Mouse (Mus musculus): ENCODE measurements around the gene Cobll1. TPM values are rescaled to one million over a fixed set of nuclear protein-coding genes. Genes with fewer than 3 reads are reported as not detected.

Gene Cobll1
- total RNA-seq, 1 experiment from 2014 or later = 15.9 TPM

GRCm38 (mm10) chr2:65120112-65120511 is 119.1 kb downstream of the Cobll1 start:
- no peak for ATAC-seq (ENCODE audit: extremely low read depth, insufficient number of reproducible peaks, low FRiP score, poor library complexity, severe bottlenecking)

DNA sequence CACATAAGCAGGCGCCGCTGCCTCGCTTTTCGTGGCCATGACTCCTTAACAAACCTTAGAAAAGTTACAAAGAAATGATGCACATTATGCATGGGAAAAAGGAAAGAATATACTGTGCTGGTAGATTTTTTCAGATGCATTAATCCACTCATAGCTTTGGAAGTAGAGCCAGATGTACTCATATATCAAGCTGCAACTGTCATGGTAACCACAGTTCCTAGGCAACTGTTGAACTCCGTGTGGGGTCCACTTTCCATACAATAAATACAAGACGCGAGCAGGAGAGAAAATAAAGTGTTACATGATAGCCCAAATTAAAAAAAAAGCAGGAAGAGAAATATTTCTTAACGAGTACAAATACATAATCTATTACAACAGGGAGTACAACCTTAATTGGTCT is 119.5 kb downstream of the Cobll1 start:
- ATAC-seq (ENCODE audit: extremely low read depth, insufficient number of reproducible peaks, low FRiP score, poor library complexity, severe bottlenecking) = no peak

DNA sequence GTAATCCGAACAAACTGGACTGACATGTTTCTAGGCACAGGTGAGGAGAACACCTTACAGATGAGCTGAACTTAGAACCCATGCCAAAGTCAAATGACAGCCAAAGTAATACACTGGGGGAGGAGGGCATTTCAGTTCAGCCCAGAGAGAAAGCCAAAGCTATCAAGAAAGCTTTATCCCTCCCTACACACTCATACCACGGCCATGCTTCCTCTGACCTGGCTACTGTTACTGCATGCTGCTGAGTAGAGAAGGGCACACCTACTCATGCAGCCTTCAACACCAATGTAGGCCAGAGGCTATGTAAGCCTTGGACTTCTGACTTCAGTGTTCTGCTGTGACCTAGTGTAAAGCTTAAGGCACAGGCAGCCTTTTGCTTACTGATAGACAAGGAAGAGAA is 120.1 kb downstream of the Cobll1 start:
- ATAC-seq (ENCODE audit: extremely low read depth, insufficient number of reproducible peaks, low FRiP score, poor library complexity, severe bottlenecking) = no peak

GRCm38 (mm10) chr2:65117859-65118258 is 121.3 kb downstream of the Cobll1 start:
- no peak for ATAC-seq (ENCODE audit: extremely low read depth, insufficient number of reproducible peaks, low FRiP score, poor library complexity, severe bottlenecking)

- ATAC-seq (ENCODE audit: extremely low read depth, insufficient number of reproducible peaks, low FRiP score, poor library complexity, severe bottlenecking) = no peak
Observed at GRCm38 (mm10) chr2:65116428-65117125, 122.6 kb downstream of the Cobll1 start.

DNA sequence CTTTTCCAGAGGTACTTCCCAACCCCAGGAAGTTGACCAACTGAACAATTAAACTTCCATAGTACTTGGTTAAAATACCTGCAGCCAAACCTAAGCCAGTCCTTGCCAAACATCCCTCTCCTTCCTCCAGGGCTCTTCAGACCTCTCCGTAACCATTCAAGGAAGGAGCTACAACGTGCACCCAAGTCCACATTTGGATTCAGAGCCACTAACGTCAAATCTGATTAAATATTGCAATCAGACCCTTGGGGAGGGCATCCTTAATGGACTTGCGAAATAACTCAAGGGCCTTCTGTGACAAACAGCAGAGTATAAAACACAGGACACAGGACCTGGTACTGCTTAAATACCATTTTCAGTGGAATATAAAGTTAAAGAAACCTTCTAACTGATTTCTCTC is 126.0 kb downstream of the Cobll1 start:
- ATAC-seq (ENCODE audit: extremely low read depth, insufficient number of reproducible peaks, low FRiP score, poor library complexity, severe bottlenecking) = no peak

- no peak for ATAC-seq (ENCODE audit: extremely low read depth, insufficient number of reproducible peaks, low FRiP score, poor library complexity, severe bottlenecking)
Observed at GRCm38 (mm10) chr2:65104569-65104968, 134.6 kb downstream of the Cobll1 start.

DNA sequence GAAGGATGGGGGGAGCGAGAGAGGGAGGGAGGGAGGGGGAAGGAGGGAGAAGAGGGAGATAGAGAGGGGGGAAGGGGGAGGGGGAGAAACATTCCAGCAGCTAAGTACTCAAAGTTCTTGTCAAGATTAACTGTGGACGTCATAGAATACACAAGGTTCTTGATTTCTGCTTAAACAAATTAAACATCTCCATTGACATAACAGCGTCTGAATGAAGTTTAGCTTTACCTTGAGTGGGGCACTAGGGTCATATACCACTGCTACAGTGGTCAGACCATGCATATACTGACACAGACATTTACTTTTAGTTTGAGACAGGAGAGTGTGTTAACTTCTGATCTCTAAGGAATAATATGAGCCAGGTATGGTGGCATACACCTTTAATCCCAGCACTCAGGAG is 135.4 kb downstream of the Cobll1 start:
- ATAC-seq (ENCODE audit: extremely low read depth, insufficient number of reproducible peaks, low FRiP score, poor library complexity, severe bottlenecking) = no peak

DNA sequence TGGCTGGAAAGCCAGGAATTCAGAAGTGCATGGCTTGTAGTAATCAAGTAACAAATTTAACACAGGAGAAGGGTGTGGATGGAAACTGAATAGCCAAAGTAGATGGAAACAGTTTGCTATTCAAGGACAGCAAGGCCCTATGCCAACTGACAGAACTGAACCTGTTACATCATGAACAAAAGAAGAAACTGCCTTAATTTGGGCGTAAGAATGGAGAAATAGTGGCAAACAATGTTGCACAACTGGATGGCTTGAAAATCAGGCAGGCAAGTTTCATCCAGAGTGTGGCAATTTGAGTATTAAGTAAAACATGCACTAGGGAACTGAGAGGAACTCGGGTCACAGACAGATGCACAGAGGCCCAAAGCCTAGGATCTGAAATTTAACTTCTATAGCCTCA is 137.8 kb downstream of the Cobll1 start:
- no peak for ATAC-seq (ENCODE audit: extremely low read depth, insufficient number of reproducible peaks, low FRiP score, poor library complexity, severe bottlenecking)

- ATAC-seq (ENCODE audit: extremely low read depth, insufficient number of reproducible peaks, low FRiP score, poor library complexity, severe bottlenecking) = no peak
Observed at GRCm38 (mm10) chr2:65100001-65100400, 139.2 kb downstream of the Cobll1 start.

DNA sequence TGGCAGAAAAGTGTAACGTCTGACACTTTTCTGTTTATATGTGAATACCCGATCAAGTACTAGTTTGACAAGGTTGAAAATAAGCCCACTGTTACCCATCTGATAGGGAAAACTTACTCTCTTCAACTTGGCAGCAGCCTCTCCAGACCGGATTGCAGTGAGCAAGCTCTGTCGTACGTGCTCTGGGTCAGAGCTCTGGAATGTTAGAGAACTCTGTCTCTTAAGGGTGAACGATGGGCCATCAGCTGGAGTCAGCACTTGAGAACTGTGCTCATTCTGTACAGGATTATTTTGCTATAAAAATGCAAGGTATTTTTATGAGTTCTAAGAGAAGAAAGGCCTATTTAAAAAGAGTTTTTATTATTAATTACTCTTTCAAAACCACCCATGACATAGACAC is 143.6 kb downstream of the Cobll1 start:
- no peak for ATAC-seq (ENCODE audit: extremely low read depth, insufficient number of reproducible peaks, low FRiP score, poor library complexity, severe bottlenecking)

GRCm38 (mm10) chr2:65093990-65094389 is 145.2 kb downstream of the Cobll1 start:
- ATAC-seq (ENCODE audit: extremely low read depth, insufficient number of reproducible peaks, low FRiP score, poor library complexity, severe bottlenecking) = no peak

DNA sequence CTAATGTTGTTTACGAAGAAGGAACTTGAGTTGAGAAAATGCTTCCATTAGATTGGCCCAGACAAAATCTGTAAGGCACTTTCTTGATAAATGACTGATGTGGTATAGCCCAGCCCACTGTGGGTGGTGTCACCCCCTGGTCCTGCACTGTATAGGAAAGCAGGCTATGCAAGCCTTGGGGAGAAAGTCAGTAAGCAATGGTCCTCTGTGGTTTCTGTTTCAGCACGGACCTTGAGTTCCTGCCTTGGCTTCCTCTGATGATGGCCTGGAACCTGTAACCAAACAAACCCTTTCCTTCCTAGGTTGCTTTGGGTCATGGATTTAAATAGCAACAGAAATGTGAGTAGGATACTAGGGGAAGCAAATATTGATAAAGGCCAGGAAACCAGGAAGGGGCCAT is 148.2 kb downstream of the Cobll1 start:
- no peak for ATAC-seq (ENCODE audit: extremely low read depth, insufficient number of reproducible peaks, low FRiP score, poor library complexity, severe bottlenecking)

DNA sequence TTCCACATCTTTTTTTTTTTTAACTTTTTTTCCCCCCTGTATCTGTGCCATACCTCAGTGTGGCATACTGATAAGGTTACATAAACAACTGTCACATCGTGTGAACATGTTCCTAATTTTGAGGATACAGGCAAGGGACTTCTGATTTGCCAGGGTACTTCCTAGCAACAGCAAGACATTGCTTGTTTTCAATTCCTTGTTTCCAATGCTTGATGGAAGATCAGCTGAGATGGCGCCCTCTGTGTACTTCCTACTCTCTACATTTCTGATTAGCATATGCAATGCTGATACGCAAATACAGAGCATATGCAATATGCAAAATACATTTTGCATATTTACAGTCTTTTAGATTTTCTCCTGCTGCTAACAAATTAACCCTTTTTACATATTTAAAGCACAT is 152.0 kb downstream of the Cobll1 start:
- ATAC-seq (ENCODE audit: extremely low read depth, insufficient number of reproducible peaks, low FRiP score, poor library complexity, severe bottlenecking) = no peak

DNA sequence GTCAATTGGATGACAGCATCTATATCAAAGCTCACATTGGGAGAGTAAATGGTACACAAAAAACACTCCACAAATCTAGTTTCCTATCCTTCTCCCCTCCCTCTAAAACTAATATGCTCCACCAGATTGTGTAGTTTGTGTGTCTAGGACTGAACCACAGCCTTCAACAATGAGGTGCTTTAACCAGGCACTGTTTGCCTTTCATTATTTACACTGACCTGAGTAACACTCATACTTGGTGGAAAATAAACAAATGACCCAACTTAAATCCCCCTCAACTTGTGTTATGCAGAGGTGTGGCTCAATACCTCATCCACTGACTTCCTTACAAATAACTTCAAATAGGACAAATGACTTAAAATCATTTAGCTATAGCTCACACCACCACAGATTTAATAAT is 155.8 kb downstream of the Cobll1 start:
- ATAC-seq (ENCODE audit: extremely low read depth, insufficient number of reproducible peaks, low FRiP score, poor library complexity, severe bottlenecking) = no peak

- no peak for ATAC-seq (ENCODE audit: extremely low read depth, insufficient number of reproducible peaks, low FRiP score, poor library complexity, severe bottlenecking)
Observed at GRCm38 (mm10) chr2:65077544-65077943, 161.7 kb downstream of the Cobll1 start.

DNA sequence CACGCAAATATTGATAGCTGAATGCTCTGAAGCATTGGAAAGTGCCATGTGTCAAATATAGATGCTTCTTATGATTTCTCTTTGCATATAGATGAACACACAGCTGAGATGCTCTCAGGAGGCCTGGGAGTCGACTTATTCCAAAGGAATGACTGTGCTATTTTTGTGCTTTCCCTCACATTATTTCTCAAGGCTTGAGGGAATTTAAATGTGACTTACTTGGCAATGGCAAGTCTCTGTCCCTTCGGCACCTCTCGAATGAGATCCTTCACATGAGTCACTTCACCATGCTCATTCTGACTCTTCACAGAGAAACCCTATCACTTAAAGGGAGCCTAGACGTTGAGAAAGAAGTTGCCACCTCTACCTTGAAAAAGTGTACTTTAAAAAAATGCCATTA is 163.4 kb downstream of the Cobll1 start:
- no peak for ATAC-seq (ENCODE audit: extremely low read depth, insufficient number of reproducible peaks, low FRiP score, poor library complexity, severe bottlenecking)

DNA sequence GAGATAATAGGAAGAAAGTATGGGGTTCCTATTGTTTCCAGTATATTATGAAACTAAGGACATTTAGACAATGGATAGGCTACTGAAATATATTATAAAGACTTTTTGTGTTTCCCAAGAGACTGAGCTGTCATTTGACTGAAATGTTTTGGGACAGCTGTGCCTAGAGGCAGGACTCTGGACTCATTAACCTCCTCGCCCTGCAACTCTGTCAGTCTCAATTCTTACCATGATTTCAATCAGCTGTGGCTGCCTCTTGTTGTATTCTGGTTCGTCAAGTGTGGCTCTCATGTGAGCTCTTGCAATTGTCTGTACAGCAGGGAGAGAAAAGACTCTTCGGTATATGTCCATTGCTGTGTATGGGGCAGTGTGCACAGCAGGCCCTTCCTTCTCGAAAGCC is 163.8 kb downstream of the Cobll1 start:
- no peak for ATAC-seq (ENCODE audit: extremely low read depth, insufficient number of reproducible peaks, low FRiP score, poor library complexity, severe bottlenecking)

DNA sequence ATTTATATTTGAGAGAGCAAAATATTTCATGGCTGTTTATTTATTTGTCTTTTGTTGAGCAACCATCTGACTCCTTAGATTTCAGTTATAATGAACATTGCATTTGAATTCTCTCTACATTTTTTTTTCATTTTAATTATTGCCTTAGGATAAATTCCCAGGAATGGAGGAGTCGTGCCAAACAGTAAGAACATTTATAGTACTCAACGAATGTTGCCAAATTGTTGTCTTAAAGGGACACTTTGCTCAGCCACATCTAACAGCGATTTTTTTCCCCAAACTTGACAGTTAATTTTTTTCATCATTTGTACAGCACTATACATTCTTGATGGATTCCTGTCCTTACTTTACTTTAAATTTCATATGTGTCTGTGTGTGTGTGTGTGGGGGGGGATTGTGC is 167.0 kb downstream of the Cobll1 start:
- ATAC-seq (ENCODE audit: extremely low read depth, insufficient number of reproducible peaks, low FRiP score, poor library complexity, severe bottlenecking) = no peak

DNA sequence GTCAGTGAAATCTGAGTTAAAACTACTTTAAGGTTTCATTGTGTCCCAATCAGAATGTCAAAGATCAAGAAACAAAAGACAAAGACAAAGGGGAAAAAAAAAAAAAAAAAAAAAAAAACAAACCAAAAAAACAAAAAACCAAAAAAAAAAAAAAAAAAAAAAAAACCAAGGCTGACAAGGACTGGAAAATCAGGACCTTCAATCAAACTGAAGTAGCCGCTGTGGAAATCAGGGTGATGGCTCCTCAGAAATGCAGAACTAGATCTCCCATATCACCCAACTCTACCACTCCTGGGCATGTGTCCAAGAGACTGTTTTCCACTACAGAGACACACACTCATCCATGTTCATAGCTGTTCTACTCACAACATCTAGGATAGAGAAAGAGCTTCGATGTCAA is 185.4 kb downstream of the Cobll1 start:
- no peak for ATAC-seq (ENCODE audit: extremely low read depth, insufficient number of reproducible peaks, low FRiP score, poor library complexity, severe bottlenecking)

All from neutrophil, adult 5-6 weeks (primary cell).